Mouse (Mus musculus): ENCODE measurements at regions not wholly inside any gene's neighbourhood (a gene's known extent, or its start where the extent isn't known, plus 50 kb on each side); places are given as distances from the start of the nearest gene placed in this dataset.

DNA sequence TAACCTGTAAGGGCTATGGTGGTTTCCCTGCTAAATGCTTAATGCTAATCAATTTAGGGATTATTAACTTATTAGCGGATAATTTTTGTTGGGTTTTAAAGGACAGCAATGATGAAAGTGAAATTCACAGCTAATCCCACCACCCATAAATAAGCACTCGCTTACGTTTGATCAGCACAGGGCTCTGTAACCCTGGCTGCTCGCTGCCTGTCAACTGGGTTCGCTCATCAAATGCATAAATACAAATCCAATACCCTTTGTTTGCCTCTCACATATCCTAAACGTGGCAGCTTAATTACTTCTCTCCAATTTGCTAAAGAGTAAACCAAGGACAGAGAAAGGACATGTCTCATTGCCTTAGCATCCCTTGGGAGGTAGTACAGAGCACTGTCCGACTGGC lies 187.5 kb upstream of the Plcz1 start:
- no peak overlapping the region for H3K27ac ChIP-seq (ENCODE audit: control insufficient read depth, insufficient read depth, low read depth, low read length)

DNA sequence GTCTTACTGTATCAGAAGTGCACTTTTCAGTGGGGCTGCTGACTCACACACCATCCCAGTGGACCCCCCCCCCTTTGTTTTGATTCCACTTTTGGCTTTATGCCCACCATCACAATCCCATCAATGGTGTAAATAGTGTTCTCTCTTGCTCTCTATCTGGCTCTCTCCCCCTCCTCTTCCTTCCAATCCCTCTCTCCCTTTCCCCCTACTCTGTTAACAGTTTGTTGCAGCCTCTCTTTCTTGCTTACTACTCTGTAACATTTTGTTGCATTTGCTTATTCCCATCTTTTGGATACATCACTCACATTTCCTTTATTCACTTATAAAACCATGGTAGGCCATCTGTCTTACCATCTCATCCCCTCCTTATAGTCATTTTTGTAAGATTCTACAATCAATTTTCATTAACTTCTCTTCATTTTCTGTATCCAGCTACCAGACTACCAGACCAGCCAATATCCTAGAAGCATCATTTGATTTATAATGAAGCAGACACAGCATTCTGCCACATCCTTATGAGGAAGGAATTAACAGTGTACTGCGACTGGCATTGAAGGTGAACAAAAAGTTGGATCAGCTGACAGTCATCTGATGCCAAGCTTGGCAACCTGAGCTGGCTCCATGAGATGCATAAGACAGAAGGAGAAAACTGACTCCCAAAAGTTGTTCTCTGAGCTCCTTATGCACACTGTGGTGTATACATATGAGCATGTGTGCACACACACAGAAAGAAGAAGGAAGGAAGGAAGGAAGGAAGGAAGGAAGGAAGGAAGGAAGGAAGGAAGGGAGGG lies 181.5 kb upstream of the Plcz1 start:
- H3K36me3 ChIP-seq (ENCODE audit: control insufficient read depth, insufficient read depth, low read length), result no peaks in the 10 kb centered on the region
- H3K4me3 ChIP-seq (ENCODE audit: control insufficient read depth, low read depth, low read length), result no peak overlapping the region
- no peaks in the 10 kb centered on the region for H3K27me3 ChIP-seq (ENCODE audit: control insufficient read depth, insufficient read depth, low read length)
- no peak for TF ChIP-seq POLR2A (IDR thresholded peaks at IDR 0.05; ENCODE audit: control insufficient read depth, low read depth, low read length)
- TF ChIP-seq CTCF (IDR thresholded peaks at IDR 0.05; ENCODE audit: control insufficient read depth, insufficient read depth, insufficient replicate concordance, low read depth, low read length), result no peak
- H3K27ac ChIP-seq (ENCODE audit: control insufficient read depth, insufficient read depth, low read depth, low read length), result no peak overlapping the region
- peaks cover 3% of the 10 kb centered on the region; the same call in 1 of the 2 replicates for H3K4me1 ChIP-seq (ENCODE audit: control insufficient read depth, insufficient read depth, low read length)

More for the DNA sequence above, 187.5 kb upstream of the Plcz1 start:
- H3K27me3 ChIP-seq (ENCODE audit: control insufficient read depth, insufficient read depth, low read length), result no peaks in the 10 kb centered on the region
- no peaks in the 10 kb centered on the region for H3K36me3 ChIP-seq (ENCODE audit: control insufficient read depth, insufficient read depth, low read length)
- TF ChIP-seq CTCF (IDR thresholded peaks at IDR 0.05; ENCODE audit: control insufficient read depth, insufficient read depth, insufficient replicate concordance, low read depth, low read length) (no peak), POLR2A (IDR thresholded peaks at IDR 0.05; ENCODE audit: control insufficient read depth, low read depth, low read length) (no peak)
- no peaks in the 10 kb centered on the region for H3K4me1 ChIP-seq (ENCODE audit: control insufficient read depth, insufficient read depth, low read length)
- no peak overlapping the region for H3K4me3 ChIP-seq (ENCODE audit: control insufficient read depth, low read depth, low read length)

DNA sequence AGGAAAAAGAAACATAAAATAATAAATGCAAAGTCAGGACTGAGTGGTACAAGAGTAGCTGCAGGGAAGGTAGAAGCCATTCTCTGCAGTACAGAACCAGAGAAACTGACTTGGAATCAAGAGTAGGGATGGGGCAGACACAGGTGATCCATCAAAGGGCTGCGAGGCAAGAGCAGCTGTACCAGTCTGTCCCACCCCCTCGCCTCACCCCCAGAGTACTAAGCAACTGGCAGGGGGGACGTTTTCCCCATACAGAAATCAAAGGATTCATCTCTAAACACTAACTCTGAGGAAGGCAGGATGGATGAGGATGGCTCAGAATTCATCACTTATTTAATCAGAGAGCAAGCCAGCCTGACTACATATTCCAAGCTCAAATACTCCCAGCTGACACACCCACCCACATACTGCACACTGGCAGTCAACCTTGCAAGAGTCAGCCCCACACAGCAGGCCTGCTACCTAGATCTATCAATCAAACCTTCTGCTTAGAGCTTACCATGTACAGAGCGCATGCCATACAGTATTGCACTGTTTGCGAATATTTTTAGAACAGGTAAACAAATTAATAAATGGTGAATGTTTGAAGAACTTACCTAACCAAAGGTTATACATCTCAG lies 180.5 kb upstream of the Plcz1 start:
- peaks cover 3% of the 10 kb centered on the region; the same call in 1 of the 2 replicates for H3K4me1 ChIP-seq (ENCODE audit: control insufficient read depth, insufficient read depth, low read length)
- H3K36me3 ChIP-seq (ENCODE audit: control insufficient read depth, insufficient read depth, low read length), result no peaks in the 10 kb centered on the region

DNA sequence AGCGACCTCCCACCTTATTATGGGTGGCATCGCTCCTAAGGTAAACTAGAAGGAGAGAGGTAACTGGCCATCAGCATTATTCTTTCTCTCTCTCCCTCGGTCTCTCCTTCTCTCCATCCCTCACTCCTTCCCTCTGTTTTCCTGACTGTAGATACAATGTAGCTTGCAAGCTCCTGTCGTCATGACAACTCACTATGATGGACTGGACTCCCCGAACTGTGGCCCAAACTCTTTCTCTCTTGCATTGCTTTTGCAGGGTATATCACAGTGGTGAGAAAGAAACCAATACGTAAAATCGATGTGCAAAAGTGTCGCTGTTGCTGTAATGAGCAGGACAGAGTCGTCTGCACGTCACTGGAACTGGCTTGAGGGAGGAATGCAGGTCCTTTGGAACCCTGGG lies 177.5 kb upstream of the Plcz1 start:
- H3K27me3 ChIP-seq (ENCODE audit: control insufficient read depth, insufficient read depth, low read length), result no peaks in the 10 kb centered on the region
- H3K4me3 ChIP-seq (ENCODE audit: control insufficient read depth, low read depth, low read length), result no peak overlapping the region
- H3K36me3 ChIP-seq (ENCODE audit: control insufficient read depth, insufficient read depth, low read length), result no peaks in the 10 kb centered on the region
- TF ChIP-seq CTCF (IDR thresholded peaks at IDR 0.05; ENCODE audit: control insufficient read depth, insufficient read depth, insufficient replicate concordance, low read depth, low read length) (no peak), POLR2A (IDR thresholded peaks at IDR 0.05; ENCODE audit: control insufficient read depth, low read depth, low read length) (no peak)
- H3K27ac ChIP-seq (ENCODE audit: control insufficient read depth, insufficient read depth, low read depth, low read length), result no peak overlapping the region
- peaks cover 9% of the 10 kb centered on the region for H3K4me1 ChIP-seq (ENCODE audit: control insufficient read depth, insufficient read depth, low read length)

More for the DNA sequence above, 180.5 kb upstream of the Plcz1 start:
- Histone ChIP-seq H3K27me3 (ENCODE audit: control insufficient read depth, insufficient read depth, low read length) (no peaks in the 10 kb centered on the region), H3K27ac (ENCODE audit: control insufficient read depth, insufficient read depth, low read depth, low read length) (no peak overlapping the region), H3K4me3 (ENCODE audit: control insufficient read depth, low read depth, low read length) (no peak overlapping the region)
- TF ChIP-seq POLR2A (IDR thresholded peaks at IDR 0.05; ENCODE audit: control insufficient read depth, low read depth, low read length), result no peak
- TF ChIP-seq CTCF (IDR thresholded peaks at IDR 0.05; ENCODE audit: control insufficient read depth, insufficient read depth, insufficient replicate concordance, low read depth, low read length), result no peak

DNA sequence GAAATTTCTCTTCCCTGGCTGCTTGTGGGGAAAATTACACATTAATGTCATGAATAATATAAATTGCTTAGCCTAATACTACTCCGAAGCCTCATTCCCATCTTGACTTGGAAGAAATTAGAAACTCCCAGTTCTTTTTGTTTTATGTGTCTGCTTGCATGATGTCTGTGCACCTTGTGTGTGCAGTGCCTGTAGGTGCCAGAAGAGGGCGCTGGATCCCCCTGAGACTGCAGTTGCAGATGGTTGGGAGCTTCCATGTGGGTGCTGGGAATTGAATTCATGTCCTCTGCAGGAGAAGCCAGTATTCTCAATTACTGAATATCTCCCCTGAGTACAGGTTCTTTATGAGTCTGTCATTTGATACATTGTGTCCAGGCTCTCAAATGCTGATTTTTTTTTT lies 171.1 kb upstream of the Plcz1 start:
- Histone ChIP-seq H3K27ac (ENCODE audit: control insufficient read depth, insufficient read depth, low read depth, low read length) (no peak overlapping the region), H3K36me3 (ENCODE audit: control insufficient read depth, insufficient read depth, low read length) (no peaks in the 10 kb centered on the region), H3K4me3 (ENCODE audit: control insufficient read depth, low read depth, low read length) (no peak overlapping the region), H3K4me1 (ENCODE audit: control insufficient read depth, insufficient read depth, low read length) (peaks cover 13% of the 10 kb centered on the region), H3K27me3 (ENCODE audit: control insufficient read depth, insufficient read depth, low read length) (no peaks in the 10 kb centered on the region)
- TF ChIP-seq POLR2A (IDR thresholded peaks at IDR 0.05; ENCODE audit: control insufficient read depth, low read depth, low read length), result no peak
- TF ChIP-seq CTCF (IDR thresholded peaks at IDR 0.05; ENCODE audit: control insufficient read depth, insufficient read depth, insufficient replicate concordance, low read depth, low read length), result peak; percentile 86; the same call in 1 of the 2 replicates

DNA sequence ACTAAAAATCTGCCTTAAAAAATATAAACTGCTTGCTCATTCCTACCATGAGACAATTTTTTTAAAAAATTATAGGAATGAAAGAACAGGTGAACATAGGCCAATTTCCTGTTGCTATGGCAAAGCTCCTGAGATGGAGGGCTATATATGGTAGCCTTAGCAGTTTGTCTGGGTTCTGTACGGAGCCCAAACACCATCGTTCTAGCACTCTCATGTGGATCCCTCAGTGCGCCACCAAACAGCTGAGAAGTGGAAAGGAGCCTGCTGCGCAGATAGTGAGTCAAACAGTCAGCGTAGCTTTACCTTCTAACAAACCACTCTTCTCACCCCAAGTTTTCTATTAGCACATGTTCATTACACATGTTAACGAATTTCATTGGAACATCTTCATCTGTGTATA lies 168.9 kb upstream of the Plcz1 start:
- TF ChIP-seq POLR2A (IDR thresholded peaks at IDR 0.05; ENCODE audit: control insufficient read depth, low read depth, low read length) (no peak), CTCF (IDR thresholded peaks at IDR 0.05; ENCODE audit: control insufficient read depth, insufficient read depth, insufficient replicate concordance, low read depth, low read length) (no peak)
- Histone ChIP-seq H3K4me3 (ENCODE audit: control insufficient read depth, low read depth, low read length) (no peak overlapping the region), H3K4me1 (ENCODE audit: control insufficient read depth, insufficient read depth, low read length) (peaks cover 13% of the 10 kb centered on the region), H3K27ac (ENCODE audit: control insufficient read depth, insufficient read depth, low read depth, low read length) (no peak overlapping the region), H3K27me3 (ENCODE audit: control insufficient read depth, insufficient read depth, low read length) (no peaks in the 10 kb centered on the region), H3K36me3 (ENCODE audit: control insufficient read depth, insufficient read depth, low read length) (no peaks in the 10 kb centered on the region)

DNA sequence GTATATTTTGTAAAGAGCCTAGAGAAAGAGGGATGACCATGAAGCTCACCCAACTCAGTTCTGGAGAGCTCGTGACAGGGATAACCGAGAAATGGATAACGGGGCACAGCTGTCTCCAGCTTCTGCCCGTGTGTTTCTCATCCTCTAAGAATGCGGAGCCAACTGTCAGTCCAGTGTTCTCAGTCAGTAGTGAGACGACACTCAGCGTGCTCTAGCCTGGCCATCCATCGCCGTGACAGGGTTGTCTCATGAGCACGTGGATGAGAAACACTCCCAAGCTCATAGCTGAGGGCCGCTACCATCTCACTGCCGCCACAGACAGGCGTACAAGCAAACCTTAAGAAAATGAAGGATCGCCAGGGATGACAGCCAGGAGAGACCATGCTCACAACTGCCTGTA lies 167.8 kb upstream of the Plcz1 start:
- H3K4me3 ChIP-seq (ENCODE audit: control insufficient read depth, low read depth, low read length), result no peak overlapping the region
- H3K27ac ChIP-seq (ENCODE audit: control insufficient read depth, insufficient read depth, low read depth, low read length), result no peak overlapping the region
- TF ChIP-seq POLR2A (IDR thresholded peaks at IDR 0.05; ENCODE audit: control insufficient read depth, low read depth, low read length), result no peak
- no peak for TF ChIP-seq CTCF (IDR thresholded peaks at IDR 0.05; ENCODE audit: control insufficient read depth, insufficient read depth, insufficient replicate concordance, low read depth, low read length)
- peaks cover 6% of the 10 kb centered on the region for H3K4me1 ChIP-seq (ENCODE audit: control insufficient read depth, insufficient read depth, low read length)
- no peaks in the 10 kb centered on the region for H3K36me3 ChIP-seq (ENCODE audit: control insufficient read depth, insufficient read depth, low read length)
- no peaks in the 10 kb centered on the region for H3K27me3 ChIP-seq (ENCODE audit: control insufficient read depth, insufficient read depth, low read length)

Measured in testis, adult 2 months (tissue).